Mouse (Mus musculus): Measurements from ENCODE around the gene Astn1. TPM values are rescaled to one million over a fixed set of nuclear protein-coding genes. Genes with fewer than 3 reads are reported as not detected.

Astn1 gene
- polyA plus RNA-seq, 1 experiment, result 0.04 TPM

DNA sequence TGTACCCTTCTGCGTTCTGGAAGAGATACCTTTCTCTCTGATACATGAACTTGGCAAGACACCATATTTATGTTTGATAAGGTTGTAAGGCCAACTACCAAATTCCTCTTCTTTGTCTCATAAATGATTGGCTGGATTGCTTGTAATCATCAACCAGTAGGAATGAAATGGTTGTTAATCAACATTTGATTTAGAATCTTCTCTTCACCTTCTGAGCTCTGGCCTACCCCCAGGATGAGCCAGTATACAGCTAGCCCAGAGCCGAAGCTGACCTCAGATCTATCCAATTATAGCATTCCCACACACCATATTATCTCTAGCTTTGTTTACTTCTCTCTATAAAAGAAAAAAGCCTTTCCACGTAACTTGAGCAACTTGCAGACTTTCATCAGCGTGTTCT is 270.9 kb downstream of the Astn1 start:
- H3K4me1 ChIP-seq (ENCODE audit: control insufficient read depth, insufficient read depth, low read length), result no peaks in the 10 kb centered on the region
- TF ChIP-seq POLR2A (IDR thresholded peaks at IDR 0.05; ENCODE audit: borderline replicate concordance, extremely low read depth, low read depth, low read length), result no peak
- no peak for TF ChIP-seq CTCF (IDR thresholded peaks at IDR 0.05; ENCODE audit: insufficient read depth, low read length)
- H3K4me3 ChIP-seq (replicated peaks; ENCODE audit: extremely low read depth, low read depth, low read length), result no peak overlapping the region
- no peak for DNase-seq
- WGBS, result 58% methylated on average over 4 of the region's 4 CpGs

DNA sequence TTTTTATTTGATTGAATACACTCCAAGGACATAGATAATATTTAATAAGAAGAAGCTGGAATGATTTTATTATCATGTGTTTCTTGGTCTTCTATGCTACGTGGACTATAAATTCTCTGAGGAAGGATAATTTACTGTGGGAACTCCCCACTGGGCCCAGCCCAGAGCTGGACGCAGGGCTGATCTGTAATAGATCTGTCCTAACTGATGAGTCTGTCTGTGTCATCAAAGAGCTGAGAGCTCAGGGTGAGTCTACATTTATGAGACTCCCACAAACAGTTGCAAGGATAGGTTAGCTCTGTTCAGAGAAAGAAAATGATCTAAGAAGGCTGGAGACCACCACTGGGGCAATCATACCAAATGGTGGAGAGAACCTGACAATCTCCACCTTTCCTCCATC is 271.4 kb downstream of the Astn1 start:
- TF ChIP-seq CTCF (IDR thresholded peaks at IDR 0.05; ENCODE audit: insufficient read depth, low read length), result no peak
- TF ChIP-seq POLR2A (IDR thresholded peaks at IDR 0.05; ENCODE audit: borderline replicate concordance, extremely low read depth, low read depth, low read length), result no peak
- DNase-seq, result no peak
- 71% methylated on average over 2 of the region's 2 CpGs for WGBS
- no peaks in the 10 kb centered on the region for H3K4me1 ChIP-seq (ENCODE audit: control insufficient read depth, insufficient read depth, low read length)
- no peak overlapping the region for H3K4me3 ChIP-seq (replicated peaks; ENCODE audit: extremely low read depth, low read depth, low read length)

DNA sequence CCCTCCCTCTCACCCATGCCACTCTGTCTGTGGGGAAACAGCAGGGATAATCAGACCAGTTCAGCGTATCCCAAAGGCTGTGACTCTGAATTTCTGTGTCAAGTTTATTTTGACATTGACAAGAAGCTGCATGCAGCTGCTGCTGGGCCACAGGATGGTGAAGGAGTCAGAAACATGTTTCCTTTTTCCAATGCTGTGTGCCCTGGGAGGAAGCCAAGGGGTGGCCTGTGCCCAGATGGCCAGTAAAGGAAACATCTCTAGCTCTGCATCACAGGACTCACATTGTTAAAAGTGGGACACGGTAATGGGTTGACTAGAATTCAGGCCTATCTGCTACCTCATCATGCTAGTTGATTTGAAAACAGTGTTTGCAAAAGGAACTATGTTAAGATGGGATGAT is 279.2 kb downstream of the Astn1 start:
- WGBS, result 66% methylated on average over 2 of the region's 2 CpGs
- H3K4me1 ChIP-seq (ENCODE audit: control insufficient read depth, insufficient read depth, low read length), result no peaks in the 10 kb centered on the region
- DNase-seq, result no peak
- no peak for TF ChIP-seq CTCF (IDR thresholded peaks at IDR 0.05; ENCODE audit: insufficient read depth, low read length)
- TF ChIP-seq POLR2A (IDR thresholded peaks at IDR 0.05; ENCODE audit: borderline replicate concordance, extremely low read depth, low read depth, low read length), result no peak
- H3K4me3 ChIP-seq (replicated peaks; ENCODE audit: extremely low read depth, low read depth, low read length), result no peak overlapping the region

- no peak for DNase-seq
These were observed 280.2 kb downstream of the Astn1 start for GRCm38 (mm10) chr1:158642247-158642646.

DNA sequence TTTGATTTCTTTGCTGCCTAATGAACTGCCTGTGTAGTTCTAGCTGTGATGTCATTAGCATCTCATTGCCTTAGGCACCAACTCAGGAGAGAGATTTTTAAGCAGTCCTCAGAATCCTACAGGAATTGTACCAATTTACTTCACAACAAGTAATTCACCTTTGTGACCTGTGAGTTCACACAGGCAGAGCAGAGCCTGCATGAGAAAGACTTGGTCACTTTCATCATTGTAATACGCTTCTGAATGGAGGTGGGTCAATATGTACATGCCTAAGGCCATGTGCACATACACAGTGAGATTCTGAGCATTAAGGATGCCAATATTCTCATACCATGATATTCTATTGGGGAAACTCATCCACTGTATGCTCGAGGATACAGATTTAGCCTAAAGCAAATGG is 290.7 kb downstream of the Astn1 start:
- WGBS, result 78% methylated on average over 2 of the region's 2 CpGs
- Histone ChIP-seq H3K4me3 (replicated peaks; ENCODE audit: extremely low read depth, low read depth, low read length) (no peak overlapping the region), H3K4me1 (ENCODE audit: control insufficient read depth, insufficient read depth, low read length) (no peaks in the 10 kb centered on the region)
- TF ChIP-seq CTCF (IDR thresholded peaks at IDR 0.05; ENCODE audit: insufficient read depth, low read length) (no peak), POLR2A (IDR thresholded peaks at IDR 0.05; ENCODE audit: borderline replicate concordance, extremely low read depth, low read depth, low read length) (no peak)
- no peak for DNase-seq

More at GRCm38 (mm10) chr1:158642247-158642646, 280.2 kb downstream of the Astn1 start:
- TF ChIP-seq POLR2A (IDR thresholded peaks at IDR 0.05; ENCODE audit: borderline replicate concordance, extremely low read depth, low read depth, low read length), result no peak
- TF ChIP-seq CTCF (IDR thresholded peaks at IDR 0.05; ENCODE audit: insufficient read depth, low read length), result no peak
- Histone ChIP-seq H3K4me3 (replicated peaks; ENCODE audit: extremely low read depth, low read depth, low read length) (no peak overlapping the region), H3K4me1 (ENCODE audit: control insufficient read depth, insufficient read depth, low read length) (no peaks in the 10 kb centered on the region)

- Histone ChIP-seq H3K4me1 (ENCODE audit: control insufficient read depth, insufficient read depth, low read length) (no peaks in the 10 kb centered on the region), H3K4me3 (replicated peaks; ENCODE audit: extremely low read depth, low read depth, low read length) (no peak overlapping the region)
- no peak for TF ChIP-seq POLR2A (IDR thresholded peaks at IDR 0.05; ENCODE audit: borderline replicate concordance, extremely low read depth, low read depth, low read length)
- no peak for TF ChIP-seq CTCF (IDR thresholded peaks at IDR 0.05; ENCODE audit: insufficient read depth, low read length)
- no peak for DNase-seq
- WGBS, result 30% methylated on average over 4 of the region's 4 CpGs
These were observed 291.9 kb downstream of the Astn1 start for GRCm38 (mm10) chr1:158653808-158654520.

DNA sequence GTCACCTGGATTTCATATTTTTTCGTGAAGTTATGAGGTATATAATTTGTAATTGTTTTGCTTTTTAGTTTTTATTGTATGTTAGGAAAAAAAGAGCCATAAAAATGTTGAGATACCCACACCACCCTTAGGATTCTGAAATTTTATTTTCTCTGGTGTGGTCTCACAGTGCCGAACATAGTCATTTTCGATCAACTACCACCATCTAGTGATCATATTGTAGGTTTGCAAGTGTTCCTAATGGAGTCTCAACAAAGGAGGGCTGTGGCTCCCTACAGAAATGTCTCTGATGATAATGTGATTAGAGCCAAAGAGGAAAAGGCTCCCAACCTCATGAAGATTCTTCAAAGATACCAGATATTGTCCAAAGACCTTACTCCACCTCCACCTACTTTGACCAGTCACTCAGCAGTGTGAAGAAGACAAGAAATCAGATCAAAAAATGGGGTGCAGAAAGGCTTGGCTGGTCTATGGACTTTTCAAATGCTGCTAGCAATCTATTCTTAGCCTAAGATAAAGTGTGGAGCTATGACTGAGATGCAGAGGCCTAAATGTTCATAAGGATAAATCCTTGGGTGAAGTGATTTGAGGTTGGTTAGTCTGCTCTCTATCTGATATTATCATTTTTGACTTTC is 292.6 kb downstream of the Astn1 start:
- 28% methylated on average over 3 of the region's 3 CpGs for WGBS
- Histone ChIP-seq H3K4me3 (replicated peaks; ENCODE audit: extremely low read depth, low read depth, low read length) (no peak overlapping the region), H3K4me1 (ENCODE audit: control insufficient read depth, insufficient read depth, low read length) (no peaks in the 10 kb centered on the region)
- TF ChIP-seq POLR2A (IDR thresholded peaks at IDR 0.05; ENCODE audit: borderline replicate concordance, extremely low read depth, low read depth, low read length) (no peak), CTCF (IDR thresholded peaks at IDR 0.05; ENCODE audit: insufficient read depth, low read length) (0 out of 2 replicates have a peak, but pooled peaks have one; percentile 0)
- no peak for DNase-seq

DNA sequence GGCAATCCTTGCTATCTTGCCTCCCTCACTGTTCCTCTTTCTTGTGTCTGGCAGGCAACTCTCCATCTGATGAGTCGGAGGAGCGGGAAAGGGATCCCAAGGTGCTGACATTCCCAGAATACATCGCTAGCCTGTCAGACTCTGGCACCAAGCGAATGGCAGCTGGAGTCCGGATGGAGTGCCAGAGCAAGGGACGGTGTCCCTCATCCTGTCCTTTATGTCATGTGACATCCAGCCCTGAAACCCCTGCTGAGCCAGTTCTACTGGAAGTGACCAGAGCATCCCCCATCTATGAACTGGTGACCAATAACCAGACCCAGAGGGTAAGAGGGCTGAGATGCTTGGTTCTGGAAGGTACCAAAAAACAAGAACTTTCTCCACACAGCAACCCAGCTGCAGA is 294.9 kb downstream of the Astn1 start:
- TF ChIP-seq POLR2A (IDR thresholded peaks at IDR 0.05; ENCODE audit: borderline replicate concordance, extremely low read depth, low read depth, low read length) (no peak), CTCF (IDR thresholded peaks at IDR 0.05; ENCODE audit: insufficient read depth, low read length) (no peak)
- Histone ChIP-seq H3K4me1 (ENCODE audit: control insufficient read depth, insufficient read depth, low read length) (no peaks in the 10 kb centered on the region), H3K4me3 (replicated peaks; ENCODE audit: extremely low read depth, low read depth, low read length) (no peak overlapping the region)
- WGBS, result 78% methylated on average over 6 of the region's 6 CpGs
- no peak for DNase-seq

- peaks cover 2% of the 10 kb centered on the region; the same call in 1 of the 2 replicates for H3K4me1 ChIP-seq (ENCODE audit: control insufficient read depth, insufficient read depth, low read length)
- WGBS, result 72% methylated on average over 3 of the region's 3 CpGs
- no peak overlapping the region for H3K4me3 ChIP-seq (replicated peaks; ENCODE audit: extremely low read depth, low read depth, low read length)
- TF ChIP-seq CTCF (IDR thresholded peaks at IDR 0.05; ENCODE audit: insufficient read depth, low read length), result no peak
- TF ChIP-seq POLR2A (IDR thresholded peaks at IDR 0.05; ENCODE audit: borderline replicate concordance, extremely low read depth, low read depth, low read length), result no peak
- no peak for DNase-seq
These were observed 303.9 kb downstream of the Astn1 start for GRCm38 (mm10) chr1:158666001-158666400.

Data from lung, adult 2 months (tissue).